Mouse (Mus musculus) myocyte (in vitro differentiated cells): Measurements from ENCODE around the gene Cnot2. TPM values are rescaled to one million over a fixed set of nuclear protein-coding genes. Genes with fewer than 3 reads are reported as not detected.

Experiments used
- H3K27me3 ChIP-seq: one replicate; pipeline ENCODE4 v1.6.1; 2011; ENCODE audit not compliant: control insufficient read depth, insufficient read depth, insufficient read length
- H3K36me3 ChIP-seq: one replicate; pipeline ENCODE4 v1.6.1; 2011; ENCODE audit not compliant: control insufficient read depth, insufficient read depth
- H3K4me2 ChIP-seq: one replicate; pipeline ENCODE4 v1.6.1; 2011; ENCODE audit warnings: low read depth, control low read depth
- H3K4me3 ChIP-seq: one replicate; pipeline ENCODE4 v1.5.1; 2011; ENCODE audit warnings: mild to moderate bottlenecking, control low read depth, moderate library complexity
- H3K79me2 ChIP-seq: one replicate; pipeline ENCODE4 v1.6.1; 2011; ENCODE audit not compliant: control insufficient read depth, insufficient read depth
- H3ac ChIP-seq: one replicate; pipeline ENCODE4 v1.6.1; 2011; ENCODE audit not compliant: control insufficient read depth, insufficient read length
- CEBPB ChIP-seq: IDR thresholded peaks from 2 replicates; pipeline ENCODE4 v1.6.1; 2011; ENCODE audit warnings: mild to moderate bottlenecking, moderate library complexity; ENCODE audit not compliant: poor library complexity, insufficient read depth, severe bottlenecking
- E2F4 ChIP-seq: IDR thresholded peaks from one replicate; pipeline ENCODE4 v1.6.1; 2011; ENCODE audit warnings: mild to moderate bottlenecking, control low read depth, moderate library complexity; ENCODE audit not compliant: insufficient read depth
- MAX ChIP-seq: IDR thresholded peaks from one replicate; pipeline ENCODE4 v1.6.1; 2011; ENCODE audit warnings: low read depth, mild to moderate bottlenecking, control low read depth
- MYOD1 ChIP-seq, 3 experiments: IDR thresholded peaks; one replicate each; pipeline ENCODE4 v1.6.1; 2011; ENCODE audit warnings: control low read depth in 2 of 3, low read depth in 2 of 3, mild to moderate bottlenecking in 2 of 3, moderate library complexity in 1 of 3; ENCODE audit not compliant: insufficient read length in 2 of 3, control insufficient read depth in 1 of 3
- MYOG ChIP-seq, 3 experiments: IDR thresholded peaks; one replicate each; pipeline ENCODE4 v1.6.1; 2011; ENCODE audit warnings: control low read depth in 2 of 3, low read depth in 2 of 3, mild to moderate bottlenecking in 2 of 3; ENCODE audit not compliant: insufficient read length in 2 of 3, control insufficient read depth in 1 of 3, insufficient read depth in 1 of 3
- POLR2A ChIP-seq: IDR thresholded peaks from one replicate; pipeline ENCODE4 v1.6.1; 2011; ENCODE audit warnings: low read depth, mild to moderate bottlenecking, control low read depth, moderate library complexity; ENCODE audit not compliant: insufficient read length
- POLR2AphosphoS2 ChIP-seq: IDR thresholded peaks from one replicate; pipeline ENCODE4 v1.6.1; 2011; ENCODE audit warnings: low read depth, control low read depth; ENCODE audit not compliant: insufficient read length
- REST ChIP-seq: IDR thresholded peaks from one replicate; pipeline ENCODE4 v1.6.1; 2011; ENCODE audit warnings: mild to moderate bottlenecking, control low read depth, moderate library complexity; ENCODE audit not compliant: insufficient read depth, insufficient read length
- SRF ChIP-seq: IDR thresholded peaks from one replicate; pipeline ENCODE4 v1.6.1; 2011; ENCODE audit warnings: low read depth; ENCODE audit not compliant: control insufficient read depth, insufficient read length
- TCF12 ChIP-seq: IDR thresholded peaks from one replicate; pipeline ENCODE4 v1.6.1; 2011; ENCODE audit warnings: mild to moderate bottlenecking, control low read depth; ENCODE audit not compliant: poor library complexity, insufficient read depth, severe bottlenecking
- TCF3 ChIP-seq: IDR thresholded peaks from one replicate; pipeline ENCODE4 v1.6.1; 2011; ENCODE audit warnings: low read depth, control low read depth; ENCODE audit not compliant: insufficient read length
- USF1 ChIP-seq: IDR thresholded peaks from one replicate; pipeline ENCODE4 v1.6.1; 2011; ENCODE audit warnings: low read depth, mild to moderate bottlenecking, control low read depth, moderate library complexity
- polyA plus RNA-seq: library from polyadenylated mRNA; unstranded; fragments of >200 nt; fragmentation: generic; extraction: Trizol; gene quantifications from one replicate; pipeline ENCODE4 v1.2.1, GENCODE M21; 2012; ENCODE audit warnings: missing spikeins

Gene Cnot2
- polyA plus RNA-seq, 1 experiment: 23.8 TPM

DNA sequence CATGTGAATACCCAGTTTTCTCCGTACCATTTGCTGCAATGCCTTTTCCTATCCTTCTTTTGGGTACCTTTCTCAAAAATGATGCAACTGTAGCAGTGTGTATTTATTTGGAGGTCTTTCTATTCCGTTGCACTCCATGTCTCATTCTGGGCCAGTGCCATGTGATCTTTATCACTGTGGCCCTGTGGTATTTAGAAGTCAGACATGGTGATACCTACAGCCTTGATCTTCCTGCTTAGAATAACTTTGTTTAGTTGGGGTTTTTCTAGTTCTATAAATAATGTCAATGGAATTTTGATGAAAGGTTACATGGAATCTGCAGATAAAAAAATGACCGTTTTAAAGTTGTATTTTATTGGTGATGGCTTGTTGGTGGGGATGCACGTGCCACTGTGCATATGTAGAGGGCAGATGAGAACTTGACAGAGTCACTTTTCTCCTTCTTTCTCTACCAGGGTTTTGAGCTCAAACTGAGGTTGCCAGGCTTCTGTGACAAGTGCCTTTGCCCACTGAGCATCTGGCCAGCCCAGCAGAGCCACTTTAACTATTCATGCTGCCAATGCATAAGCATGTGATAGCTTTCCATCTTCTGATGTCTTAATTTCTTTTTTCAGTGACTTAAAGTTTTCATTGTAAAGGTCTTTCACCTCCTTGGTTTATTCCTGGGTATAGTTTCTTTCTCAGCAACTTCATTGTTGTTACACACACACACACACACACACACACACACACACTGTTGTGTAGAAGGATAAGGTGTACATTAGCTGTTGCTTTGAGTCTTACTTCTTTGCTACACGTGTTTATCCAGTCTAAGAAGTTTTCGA, 23.0 kb upstream of the Cnot2 start:
- H3K4me2 ChIP-seq: no peak overlapping the region
- H3K27me3 ChIP-seq: no peaks in the 10 kb centered on the region
- no peak overlapping the region for H3K4me3 ChIP-seq
- no peak overlapping the region for H3ac ChIP-seq
- no peaks in the 10 kb centered on the region for H3K79me2 ChIP-seq
- no peaks in the 10 kb centered on the region for H3K36me3 ChIP-seq
- no peak for TF ChIP-seq MYOG (IDR thresholded peaks at IDR 0.05; ENCODE audit: control insufficient read depth in 1 of 3, insufficient read depth in 1 of 3, insufficient read length in 2 of 3, low read depth in 2 of 3)
- TF ChIP-seq SRF: no peak
- no peak for TF ChIP-seq CEBPB
- TF ChIP-seq POLR2A: no peak
- no peak for TF ChIP-seq MAX
- TF ChIP-seq TCF3: no peak
- no peak for TF ChIP-seq E2F4
- TF ChIP-seq POLR2AphosphoS2: no peak
- TF ChIP-seq USF1: no peak
- no peak for TF ChIP-seq MYOD1 (IDR thresholded peaks at IDR 0.05; ENCODE audit: control insufficient read depth in 1 of 3, insufficient read length in 2 of 3, low read depth in 2 of 3)
- TF ChIP-seq TCF12: no peak

GRCm38 (mm10) chr10:116599056-116599850, 17.9 kb upstream of the Cnot2 start:
- no peaks in the 10 kb centered on the region for H3K79me2 ChIP-seq
- no peak overlapping the region for H3ac ChIP-seq
- no peaks in the 10 kb centered on the region for H3K36me3 ChIP-seq
- H3K4me3 ChIP-seq: no peak overlapping the region
- no peaks in the 10 kb centered on the region for H3K27me3 ChIP-seq
- no peak overlapping the region for H3K4me2 ChIP-seq
- TF ChIP-seq POLR2AphosphoS2: no peak
- no peak for TF ChIP-seq USF1
- TF ChIP-seq SRF: no peak
- TF ChIP-seq E2F4: no peak
- TF ChIP-seq MYOD1 (IDR thresholded peaks at IDR 0.05; ENCODE audit: control insufficient read depth in 1 of 3, insufficient read length in 2 of 3, low read depth in 2 of 3): no peak
- no peak for TF ChIP-seq REST
- no peak for TF ChIP-seq MYOG (IDR thresholded peaks at IDR 0.05; ENCODE audit: control insufficient read depth in 1 of 3, insufficient read depth in 1 of 3, insufficient read length in 2 of 3, low read depth in 2 of 3)
- no peak for TF ChIP-seq MAX
- no peak for TF ChIP-seq TCF3
- TF ChIP-seq TCF12: no peak
- TF ChIP-seq CEBPB: no peak
- no peak for TF ChIP-seq POLR2A

GRCm38 (mm10) chr10:116582738-116583137, 1.4 kb upstream of the Cnot2 start:
- no peaks in the 10 kb centered on the region for H3K36me3 ChIP-seq
- peak overlapping the region; percentile 79 for H3K4me2 ChIP-seq
- TF ChIP-seq USF1: no peak
- TF ChIP-seq POLR2A: no peak
- no peak for TF ChIP-seq E2F4
- TF ChIP-seq TCF12: no peak
- no peak for TF ChIP-seq MYOD1 (IDR thresholded peaks at IDR 0.05; ENCODE audit: control insufficient read depth in 1 of 3, insufficient read length in 2 of 3, low read depth in 2 of 3)
- no peak for TF ChIP-seq REST
- peaks cover 31% of the 10 kb centered on the region for H3K79me2 ChIP-seq
- H3K4me3 ChIP-seq: peak overlapping the region; percentile 68
- no peaks in the 10 kb centered on the region for H3K27me3 ChIP-seq
- H3ac ChIP-seq: no peak overlapping the region

DNA sequence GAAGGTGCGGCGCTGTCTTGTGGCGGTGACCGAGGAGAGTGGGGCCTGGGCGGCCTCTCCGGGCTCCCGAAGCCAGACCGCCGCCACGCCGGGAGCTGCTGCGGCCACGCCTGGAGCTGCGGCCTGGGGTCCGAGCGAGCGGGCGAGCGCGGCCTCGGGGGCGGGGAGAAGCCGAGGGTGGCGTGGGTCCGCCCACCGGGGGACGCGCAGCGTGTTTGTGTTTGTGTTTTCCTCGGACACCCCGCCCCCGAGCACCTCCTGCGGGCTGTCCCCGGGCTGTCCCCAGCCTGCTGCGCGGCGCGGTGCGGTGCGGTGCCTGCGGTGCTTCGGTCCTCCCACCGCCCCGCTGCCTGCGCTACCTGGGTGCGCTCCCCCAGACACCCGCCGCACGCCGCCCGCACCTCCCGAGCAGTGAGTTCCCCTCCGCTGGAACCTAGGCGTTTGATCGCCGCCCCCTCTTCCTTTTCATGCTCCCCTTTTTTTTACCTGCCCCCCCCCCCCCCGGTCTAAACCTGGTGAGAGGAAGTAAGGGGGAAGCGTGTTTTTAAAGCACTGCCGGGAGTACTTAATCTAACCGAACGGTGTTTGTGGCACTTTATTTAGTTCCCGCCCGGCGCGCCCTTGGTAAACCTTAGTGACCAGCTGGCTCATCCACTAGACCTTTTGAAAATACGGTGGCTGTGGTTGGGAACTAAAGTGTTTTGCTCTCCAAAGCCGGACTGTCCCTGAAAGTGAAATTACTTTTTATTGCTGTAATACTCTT, 589 bp upstream of the Cnot2 start:
- Histone ChIP-seq H3ac (peak overlapping the region; percentile 81), H3K4me3 (peak overlapping the region; percentile 68), H3K79me2 (peaks cover 39% of the 10 kb centered on the region), H3K36me3 (no peaks in the 10 kb centered on the region), H3K27me3 (no peaks in the 10 kb centered on the region), H3K4me2 (peak overlapping the region; percentile 79)
- TF ChIP-seq CEBPB: no peak
- TF ChIP-seq MYOG (IDR thresholded peaks at IDR 0.05; ENCODE audit: control insufficient read depth in 1 of 3, insufficient read depth in 1 of 3, insufficient read length in 2 of 3, low read depth in 2 of 3): peak in 1 of 3 experiments; percentile 4
- no peak for TF ChIP-seq POLR2AphosphoS2
